Mouse (Mus musculus): ENCODE results near the gene Kcnj10. TPM values are rescaled to one million over a fixed set of nuclear protein-coding genes. Genes with fewer than 3 reads are reported as not detected.

Kcnj10 gene
- polyA plus RNA-seq, 1 experiment, result 17.1 TPM

GRCm38 (mm10) chr1:172329616-172330015, 11.4 kb upstream of the Kcnj10 start:
- 69% methylated on average over 6 of the region's 6 CpGs for WGBS
- no peak overlapping the region for H3K27ac ChIP-seq (ENCODE audit: insufficient read depth, low read depth, low read length)
- no peak overlapping the region for H3K4me3 ChIP-seq (ENCODE audit: insufficient read depth, low read depth, low read length)
- H3K27me3 ChIP-seq (replicated peaks; ENCODE audit: control insufficient read depth, insufficient read depth, low read length), result no peaks in the 10 kb centered on the region; the same call in 1 of the 2 replicates
- H3K4me1 ChIP-seq (ENCODE audit: control insufficient read depth, insufficient read depth, low read length), result no peaks in the 10 kb centered on the region; the same call in 1 of the 2 replicates
- TF ChIP-seq CTCF (conservative IDR thresholded peaks at IDR 0.05; ENCODE audit: insufficient read depth, insufficient read length, low read depth, low read length) (no peak), POLR2A (IDR thresholded peaks at IDR 0.05; ENCODE audit: low read depth, low read length) (no peak)
- no peak for DNase-seq
- no peaks in the 10 kb centered on the region for H3K36me3 ChIP-seq (ENCODE audit: control insufficient read depth, insufficient read depth, low read length)

GRCm38 (mm10) chr1:172331422-172331947, 9.5 kb upstream of the Kcnj10 start:
- Histone ChIP-seq H3K4me3 (ENCODE audit: insufficient read depth, low read depth, low read length) (no peak overlapping the region), H3K4me1 (ENCODE audit: control insufficient read depth, insufficient read depth, low read length) (no peaks in the 10 kb centered on the region), H3K27ac (ENCODE audit: insufficient read depth, low read depth, low read length) (no peak overlapping the region), H3K27me3 (replicated peaks; ENCODE audit: control insufficient read depth, insufficient read depth, low read length) (no peaks in the 10 kb centered on the region; the same call in 1 of the 2 replicates), H3K36me3 (ENCODE audit: control insufficient read depth, insufficient read depth, low read length) (no peaks in the 10 kb centered on the region)
- TF ChIP-seq CTCF (conservative IDR thresholded peaks at IDR 0.05; ENCODE audit: insufficient read depth, insufficient read length, low read depth, low read length) (no peak), POLR2A (IDR thresholded peaks at IDR 0.05; ENCODE audit: low read depth, low read length) (no peak)
- WGBS, result 77% methylated on average over 8 of the region's 8 CpGs
- no peak for DNase-seq

- Histone ChIP-seq H3K27me3 (replicated peaks; ENCODE audit: control insufficient read depth, insufficient read depth, low read length) (no peaks in the 10 kb centered on the region; the same call in 1 of the 2 replicates), H3K4me1 (ENCODE audit: control insufficient read depth, insufficient read depth, low read length) (no peaks in the 10 kb centered on the region), H3K4me3 (ENCODE audit: insufficient read depth, low read depth, low read length) (no peak overlapping the region), H3K27ac (ENCODE audit: insufficient read depth, low read depth, low read length) (no peak overlapping the region), H3K36me3 (ENCODE audit: control insufficient read depth, insufficient read depth, low read length) (no peaks in the 10 kb centered on the region)
- no peak for DNase-seq
- 84% methylated on average over 2 of the region's 2 CpGs for WGBS
- no peak for TF ChIP-seq CTCF (conservative IDR thresholded peaks at IDR 0.05; ENCODE audit: insufficient read depth, insufficient read length, low read depth, low read length)
Measured at GRCm38 (mm10) chr1:172332925-172333324, 8.1 kb upstream of the Kcnj10 start.

GRCm38 (mm10) chr1:172333512-172333911, 7.5 kb upstream of the Kcnj10 start:
- Histone ChIP-seq H3K4me1 (ENCODE audit: control insufficient read depth, insufficient read depth, low read length) (no peaks in the 10 kb centered on the region), H3K27ac (ENCODE audit: insufficient read depth, low read depth, low read length) (no peak overlapping the region), H3K27me3 (replicated peaks; ENCODE audit: control insufficient read depth, insufficient read depth, low read length) (no peaks in the 10 kb centered on the region), H3K4me3 (ENCODE audit: insufficient read depth, low read depth, low read length) (no peak overlapping the region), H3K36me3 (ENCODE audit: control insufficient read depth, insufficient read depth, low read length) (no peaks in the 10 kb centered on the region)
- WGBS, result 22% methylated on average over 3 of the region's 3 CpGs
- DNase-seq, result no peak
- TF ChIP-seq CTCF (conservative IDR thresholded peaks at IDR 0.05; ENCODE audit: insufficient read depth, insufficient read length, low read depth, low read length) (peak; percentile 49; the same call in 1 of the 2 replicates), POLR2A (IDR thresholded peaks at IDR 0.05; ENCODE audit: low read depth, low read length) (no peak)

GRCm38 (mm10) chr1:172335804-172336203, 5.2 kb upstream of the Kcnj10 start:
- Histone ChIP-seq H3K36me3 (ENCODE audit: control insufficient read depth, insufficient read depth, low read length) (no peaks in the 10 kb centered on the region), H3K27me3 (replicated peaks; ENCODE audit: control insufficient read depth, insufficient read depth, low read length) (no peaks in the 10 kb centered on the region), H3K4me3 (ENCODE audit: insufficient read depth, low read depth, low read length) (no peak overlapping the region), H3K4me1 (ENCODE audit: control insufficient read depth, insufficient read depth, low read length) (no peaks in the 10 kb centered on the region), H3K27ac (ENCODE audit: insufficient read depth, low read depth, low read length) (no peak overlapping the region)
- WGBS, result 83% methylated on average over 15 of the region's 15 CpGs
- no peak for TF ChIP-seq CTCF (conservative IDR thresholded peaks at IDR 0.05; ENCODE audit: insufficient read depth, insufficient read length, low read depth, low read length)
- no peak for TF ChIP-seq POLR2A (IDR thresholded peaks at IDR 0.05; ENCODE audit: low read depth, low read length)
- DNase-seq, result no peak

GRCm38 (mm10) chr1:172337411-172338185, 3.4 kb upstream of the Kcnj10 start:
- H3K4me1 ChIP-seq (ENCODE audit: control insufficient read depth, insufficient read depth, low read length), result no peaks in the 10 kb centered on the region
- no peaks in the 10 kb centered on the region for H3K27me3 ChIP-seq (replicated peaks; ENCODE audit: control insufficient read depth, insufficient read depth, low read length)
- no peak overlapping the region for H3K27ac ChIP-seq (ENCODE audit: insufficient read depth, low read depth, low read length)
- no peak overlapping the region for H3K4me3 ChIP-seq (ENCODE audit: insufficient read depth, low read depth, low read length)
- no peak for DNase-seq
- WGBS, result 64% methylated on average over 2 of the region's 2 CpGs
- no peak for TF ChIP-seq CTCF (conservative IDR thresholded peaks at IDR 0.05; ENCODE audit: insufficient read depth, insufficient read length, low read depth, low read length)
- TF ChIP-seq POLR2A (IDR thresholded peaks at IDR 0.05; ENCODE audit: low read depth, low read length), result no peak
- no peaks in the 10 kb centered on the region for H3K36me3 ChIP-seq (ENCODE audit: control insufficient read depth, insufficient read depth, low read length)

GRCm38 (mm10) chr1:172341386-172341785, 376 bp downstream of the Kcnj10 start:
- TF ChIP-seq POLR2A (IDR thresholded peaks at IDR 0.05; ENCODE audit: low read depth, low read length), result no peak
- TF ChIP-seq CTCF (conservative IDR thresholded peaks at IDR 0.05; ENCODE audit: insufficient read depth, insufficient read length, low read depth, low read length), result no peak
- H3K4me3 ChIP-seq (ENCODE audit: insufficient read depth, low read depth, low read length), result peak overlapping the region; percentile 50
- WGBS, result 15% methylated on average over 10 of the region's 10 CpGs
- H3K36me3 ChIP-seq (ENCODE audit: control insufficient read depth, insufficient read depth, low read length), result no peaks in the 10 kb centered on the region
- no peaks in the 10 kb centered on the region for H3K27me3 ChIP-seq (replicated peaks; ENCODE audit: control insufficient read depth, insufficient read depth, low read length)
- no peaks in the 10 kb centered on the region for H3K4me1 ChIP-seq (ENCODE audit: control insufficient read depth, insufficient read depth, low read length)
- peak overlapping the region; percentile 81 for H3K27ac ChIP-seq (ENCODE audit: insufficient read depth, low read depth, low read length)
- DNase-seq, result no peak
